Mouse (Mus musculus) heart, adult 8-10 months (tissue): Measurements from ENCODE around the gene Cadps2. TPM values are rescaled to one million over a fixed set of nuclear protein-coding genes. Genes with fewer than 3 reads are reported as not detected.

ENCODE experiments used
- DNase-seq: peaks from one replicate; pipeline ENCODE4 v3.0.0; 2022; ENCODE audit warnings: low spot score
- total RNA-seq, 4 experiments: library from RNA; stranded (reverse); gene quantifications; 2 replicates each; pipeline ENCODE4 v1.2.4; 2022

The Cadps2 gene
- total RNA-seq, 4 experiments from 2014 or later, result 1.8 to 2.3 (median 2.3) TPM

GRCm38 (mm10) chr6:23252196-23253135 is 586.8 kb downstream of the Cadps2 start:
- DNase-seq, result no peak

- no peak for DNase-seq
Observed at GRCm38 (mm10) chr6:23251431-23251830, 587.8 kb downstream of the Cadps2 start.

GRCm38 (mm10) chr6:23250288-23250955 is 588.8 kb downstream of the Cadps2 start:
- DNase-seq, result no peak

GRCm38 (mm10) chr6:23249616-23250287 is 589.5 kb downstream of the Cadps2 start:
- no peak for DNase-seq

GRCm38 (mm10) chr6:23249053-23249401 is 590.2 kb downstream of the Cadps2 start:
- DNase-seq, result no peak

- DNase-seq, result no peak
Observed at GRCm38 (mm10) chr6:23248313-23249052, 590.7 kb downstream of the Cadps2 start, which contains the start of gene Fezf1. TSS of gene Fezf1 (minus strand) at chr6:23248362.

GRCm38 (mm10) chr6:23247512-23248312 is 591.5 kb downstream of the Cadps2 start:
- no peak for DNase-seq

GRCm38 (mm10) chr6:23246790-23247511 is 592.3 kb downstream of the Cadps2 start:
- no peak for DNase-seq

- no peak for DNase-seq
Observed at GRCm38 (mm10) chr6:23246061-23246789, 593.0 kb downstream of the Cadps2 start.

- DNase-seq, result no peak
Observed at GRCm38 (mm10) chr6:23245545-23246011, 593.6 kb downstream of the Cadps2 start.

- no peak for DNase-seq
Observed at GRCm38 (mm10) chr6:23245121-23245520, 594.1 kb downstream of the Cadps2 start.

- DNase-seq, result no peak
Observed at GRCm38 (mm10) chr6:23243821-23244760, 595.1 kb downstream of the Cadps2 start.

Other genes starting within 250 kb of the Cadps2 start
- not detected for gene Rnf133, start 189.1 kb downstream of the Cadps2 start, total RNA-seq
- under 1 TPM in 1 of 4 experiments, not detected in 3; 0.22 TPM for gene Rnf148, start 184.3 kb downstream of the Cadps2 start, total RNA-seq
- gene Tas2r118, start 130.6 kb upstream of the Cadps2 start, total RNA-seq, result not detected